Mouse (Mus musculus) c-Kit-positive CD71-positive TER-119-positive erythroid progenitor cells, embryonic 14.5 days (primary cell): ENCODE measurements around the gene Cdc42ep2.

Experiments used
- DNase-seq: peaks from one replicate; pipeline ENCODE4 v3.0.0-alpha.2; 2013; ENCODE audit warnings: low spot score

The Cdc42ep2 gene

DNA sequence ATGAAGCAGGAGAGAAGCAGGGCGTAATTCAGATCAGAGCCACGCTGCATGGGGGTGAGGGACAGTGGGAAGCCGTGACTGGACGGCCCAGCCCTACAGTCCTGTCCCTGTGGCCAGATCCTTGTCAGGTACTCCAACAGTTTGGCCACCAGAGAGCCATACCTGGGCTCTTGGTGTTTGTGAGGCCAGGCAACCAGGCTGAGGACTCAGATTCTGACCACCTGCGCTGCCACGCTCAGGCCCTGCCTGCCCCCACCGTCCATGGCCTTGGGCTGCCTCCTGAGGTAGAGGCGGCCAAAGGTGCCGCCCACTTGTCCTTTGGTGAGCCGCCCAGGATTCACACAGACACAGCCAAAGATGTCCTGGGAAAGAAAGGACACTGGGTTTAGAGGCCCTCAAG lies 16.0 kb upstream of the Cdc42ep2 start:
- DNase-seq, result no peak

GRCm38 (mm10) chr19:5940173-5940572 lies 15.6 kb upstream of the Cdc42ep2 start:
- DNase-seq, result no peak

- DNase-seq, result no peak
Measured at GRCm38 (mm10) chr19:5939715-5940114, 15.1 kb upstream of the Cdc42ep2 start.

- no peak for DNase-seq
Measured at GRCm38 (mm10) chr19:5938516-5938915, 13.9 kb upstream of the Cdc42ep2 start.

GRCm38 (mm10) chr19:5937836-5938406 lies 13.3 kb upstream of the Cdc42ep2 start:
- peak; percentile 49 for DNase-seq

- DNase-seq, result no peak
Measured at GRCm38 (mm10) chr19:5937095-5937835, 12.6 kb upstream of the Cdc42ep2 start.

DNA sequence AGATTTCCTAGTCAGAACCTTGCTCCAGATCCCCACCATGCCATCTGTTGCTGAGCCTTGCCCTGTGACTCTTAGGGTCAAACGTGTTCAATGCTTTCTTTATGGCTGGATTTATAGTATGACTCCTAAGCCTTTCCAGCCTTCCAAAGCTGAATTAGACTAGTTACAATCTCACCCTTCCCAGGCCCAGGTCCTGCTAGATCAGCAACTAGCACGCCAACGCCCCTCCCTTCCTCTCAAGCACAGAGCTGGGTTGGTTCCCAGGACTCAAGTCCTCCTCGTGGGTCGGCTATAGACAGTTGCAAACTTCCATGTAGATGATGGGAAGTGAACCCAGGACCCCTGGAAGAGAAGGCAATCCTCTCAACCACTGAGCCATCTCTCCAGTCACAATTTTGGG lies 11.1 kb upstream of the Cdc42ep2 start:
- no peak for DNase-seq

GRCm38 (mm10) chr19:5935266-5935665 lies 10.7 kb upstream of the Cdc42ep2 start:
- DNase-seq, result no peak

DNA sequence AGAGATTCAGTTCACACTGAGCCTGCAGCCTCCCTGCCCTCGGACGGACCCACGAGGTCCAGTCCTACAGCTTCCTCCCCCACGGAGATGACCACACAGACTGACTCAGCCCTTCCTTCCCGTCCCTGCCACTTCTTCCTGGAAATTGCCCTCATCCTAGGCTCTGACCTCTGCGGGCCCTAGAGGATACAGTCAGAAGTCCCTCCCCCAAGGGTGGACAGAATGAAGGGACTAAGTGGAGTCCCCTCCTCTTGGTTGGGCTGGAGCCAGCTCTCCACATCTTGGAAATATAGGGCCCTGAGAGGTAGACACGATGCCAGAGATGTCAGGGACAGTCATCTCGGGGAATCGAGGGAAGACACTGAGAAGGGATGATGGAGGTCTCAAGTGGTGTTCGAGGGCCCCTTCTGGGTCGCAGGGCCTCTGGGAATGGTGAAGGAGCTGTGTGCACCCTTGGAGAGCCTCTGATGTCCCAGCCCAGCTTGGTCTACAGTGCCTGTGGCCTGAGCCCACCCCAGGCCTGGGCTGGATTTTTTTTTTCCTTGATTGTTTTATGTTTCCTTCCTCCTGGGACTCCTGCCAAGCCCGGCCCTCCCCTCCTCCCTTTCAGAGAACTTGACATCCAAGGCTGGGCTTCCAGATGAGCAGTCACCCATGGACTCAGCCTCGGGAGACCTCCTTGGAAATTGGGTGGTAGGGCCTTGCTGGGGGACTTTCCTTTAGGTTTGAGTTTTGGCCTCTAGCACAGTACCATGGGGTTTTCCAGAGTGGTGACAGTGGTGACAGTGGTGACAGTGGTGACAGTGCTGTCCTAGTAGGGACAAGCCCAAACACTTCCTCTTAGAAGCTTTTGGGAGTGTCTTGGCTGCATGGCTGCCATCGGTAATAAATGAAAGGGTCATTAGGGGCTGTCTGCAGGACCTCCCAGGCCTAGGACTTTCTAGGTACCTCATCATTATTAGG lies 5.3 kb upstream of the Cdc42ep2 start:
- no peak for DNase-seq

- no peak for DNase-seq
Measured at GRCm38 (mm10) chr19:5928546-5928945, 3.9 kb upstream of the Cdc42ep2 start.

DNA sequence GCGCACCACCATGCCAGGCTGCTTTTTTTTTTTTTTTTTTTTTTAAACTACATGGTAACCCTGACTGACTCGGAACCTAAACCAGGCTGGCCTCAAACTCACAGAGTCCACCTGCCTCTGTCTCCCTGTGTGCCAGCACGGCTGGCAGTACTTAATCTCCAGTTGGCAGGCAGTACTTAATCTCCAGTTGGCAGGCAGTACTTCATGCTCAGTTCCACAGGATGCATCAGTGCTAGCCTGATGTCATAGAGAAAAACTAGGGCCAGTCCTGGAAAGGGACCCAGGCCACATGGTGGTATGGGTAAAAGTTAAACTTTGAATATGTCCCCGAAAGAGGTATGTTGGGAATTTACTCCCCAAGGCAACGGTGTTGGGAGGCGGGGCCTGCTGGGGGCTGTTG lies 3.5 kb upstream of the Cdc42ep2 start:
- DNase-seq, result no peak

DNA sequence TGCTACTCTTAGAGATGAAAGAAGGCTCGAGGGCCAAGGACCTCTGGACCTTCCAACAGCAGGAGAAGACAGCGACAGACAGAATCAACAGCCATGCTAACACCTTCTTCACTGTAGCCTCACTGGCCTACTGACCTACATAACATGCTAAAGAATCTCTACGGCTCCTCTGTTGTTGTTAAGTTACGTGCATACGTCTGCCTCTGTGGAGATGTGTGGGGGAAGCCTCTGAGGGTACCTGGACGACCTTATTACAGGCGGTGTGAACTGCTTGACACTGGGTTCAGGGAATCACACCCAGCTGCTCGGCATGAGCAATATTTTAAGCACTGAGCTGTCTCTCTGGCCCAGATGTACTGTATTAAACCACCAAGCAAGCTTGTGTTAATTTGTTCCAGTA lies 2.9 kb upstream of the Cdc42ep2 start:
- DNase-seq, result no peak

DNA sequence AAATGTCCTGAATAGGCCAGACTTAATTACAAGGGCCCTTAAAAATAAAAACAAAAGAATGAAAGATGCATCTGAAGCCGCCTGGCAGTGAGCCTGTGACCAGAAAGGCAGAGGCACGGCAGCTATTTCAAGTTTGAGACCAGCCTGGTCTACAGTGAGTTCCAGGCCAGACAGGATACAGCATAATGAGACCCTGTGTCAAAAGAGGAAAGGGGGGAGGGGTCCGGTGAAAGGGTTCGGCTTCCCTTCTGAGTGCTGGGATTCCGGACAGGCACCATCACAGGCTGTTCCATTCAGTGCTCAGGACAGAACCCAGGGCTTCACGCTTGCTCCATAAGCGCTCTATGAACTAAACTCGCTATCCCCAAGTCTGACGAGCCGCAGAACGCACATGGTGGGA lies 2.4 kb upstream of the Cdc42ep2 start:
- DNase-seq, result no peak

DNA sequence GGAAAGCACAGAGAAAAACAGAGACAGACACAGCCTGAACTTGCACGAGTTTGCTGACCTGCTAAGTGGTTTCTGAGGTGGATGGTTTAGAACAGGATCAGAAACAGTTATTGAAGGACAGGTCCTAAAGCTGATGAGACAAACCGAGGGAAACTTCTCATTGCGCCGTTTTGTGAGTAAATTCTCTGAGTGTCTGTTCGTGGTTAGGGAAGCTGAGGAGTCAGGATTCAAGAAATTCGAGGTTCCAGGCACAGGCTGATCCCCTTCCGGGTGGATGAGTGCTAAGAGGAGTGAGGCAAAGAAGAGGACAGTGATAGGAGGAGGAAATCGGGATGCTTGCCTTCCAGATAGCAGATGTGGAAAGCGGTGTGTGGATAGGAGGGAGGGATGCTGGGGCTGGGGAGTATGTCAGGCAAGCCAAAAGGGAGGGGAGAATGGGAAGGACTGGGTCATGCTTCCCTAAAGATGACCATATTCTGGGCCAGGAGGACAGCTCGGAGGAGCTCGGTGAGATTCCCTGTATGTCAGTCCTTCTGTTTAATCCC lies 767 bp upstream of the Cdc42ep2 start:
- DNase-seq, result no peak

- peak; percentile 83 for DNase-seq
Measured at GRCm38 (mm10) chr19:5923990-5924712, 465 bp downstream of the Cdc42ep2 start.

GRCm38 (mm10) chr19:5922963-5923362 lies 1.7 kb downstream of the Cdc42ep2 start:
- DNase-seq, result no peak

GRCm38 (mm10) chr19:5922119-5922942 lies 2.3 kb downstream of the Cdc42ep2 start:
- DNase-seq, result peak; percentile 55

- peak; percentile 37 for DNase-seq
Measured at GRCm38 (mm10) chr19:5921715-5922114, 2.9 kb downstream of the Cdc42ep2 start.

DNA sequence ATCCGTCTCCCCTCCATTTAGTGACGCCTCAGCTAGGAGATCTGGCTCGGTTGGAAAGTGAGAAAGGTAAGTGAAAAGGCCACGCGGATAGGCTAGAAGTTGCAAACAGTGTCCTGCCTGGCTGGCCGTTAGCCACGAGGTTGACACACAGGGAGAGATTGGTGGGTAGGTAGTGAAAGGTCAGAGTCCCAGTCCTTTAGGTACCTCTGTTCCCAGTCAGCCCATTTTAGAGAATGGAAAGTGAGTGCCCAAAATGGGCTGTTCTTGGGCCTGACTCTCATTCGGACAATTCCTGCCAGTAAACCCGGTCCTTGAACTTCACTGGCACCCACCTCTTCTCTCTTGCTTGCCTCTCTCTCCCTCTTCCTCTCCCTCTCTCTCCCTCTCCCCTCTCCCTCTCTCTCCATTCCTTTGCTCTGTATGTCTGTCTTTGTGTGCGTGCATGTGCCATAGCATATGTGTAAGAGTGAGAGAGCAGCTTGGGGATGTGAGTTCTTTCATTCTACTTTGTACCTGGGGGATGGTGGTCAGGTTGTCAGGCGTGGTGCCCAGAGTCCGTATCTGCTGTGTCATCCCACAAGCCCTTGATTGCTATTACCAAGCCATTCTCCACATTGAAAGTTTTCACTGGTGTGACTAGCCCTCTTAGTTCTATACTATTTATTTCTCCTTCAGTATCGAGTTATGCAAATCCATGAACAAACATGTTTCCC lies 11.5 kb downstream of the Cdc42ep2 start, which contains the start of gene Dpf2:
Gene Dpf2 (minus strand): TSS at position 4 of the 713 bp plus-strand sequence.
- DNase-seq, result peak; percentile 57
